Mouse (Mus musculus) small intestine, adult 2 months (tissue): ENCODE measurements at regions not wholly inside any gene's neighbourhood (a gene's known extent, or its start where the extent isn't known, plus 50 kb on each side); places are given as distances from the start of the nearest gene placed in this dataset.

Source experiments
- CTCF ChIP-seq: fragments of 200-500 bp; IDR thresholded peaks from 2 replicates; pipeline ENCODE4 v1.5.1; 2012; ENCODE audit warnings: low read depth, mild to moderate bottlenecking, control low read depth, inconsistent platforms, low read length, moderate library complexity, mixed read lengths; ENCODE audit not compliant: insufficient replicate concordance, insufficient read length; ENCODE audit errors: extremely low read depth
- POLR2A ChIP-seq: fragments of 200-500 bp; IDR thresholded peaks from 2 replicates; pipeline ENCODE4 v1.6.1; 2012; ENCODE audit warnings: low read depth, mild to moderate bottlenecking, control low read depth, inconsistent platforms, low read length, moderate library complexity

GRCm38 (mm10) chr10:98790456-98790855 is 123.8 kb upstream of the Atp2b1 start:
- TF ChIP-seq CTCF = no peak
- TF ChIP-seq POLR2A = no peak
